Mouse (Mus musculus) mesoderm, embryonic 11.5 days (tissue): ENCODE results near the gene Prl8a1.

ENCODE experiments used
- DNase-seq: peaks from one replicate; pipeline ENCODE4 v3.0.0-alpha.2; 2012; ENCODE audit warnings: low read depth, low spot score

Prl8a1 gene

GRCm38 (mm10) chr13:27582071-27582470, at the start of gene Prl8a1:
Prl8a1 (minus strand) TSS chr13:27582171.
- no peak for DNase-seq

GRCm38 (mm10) chr13:27610482-27610881, 28.5 kb upstream of the Prl8a1 start, which contains the start of gene Prl7b1:
Prl7b1 (minus strand) TSS chr13:27610582.
- DNase-seq, result no peak

GRCm38 (mm10) chr13:27564506-27564905, 17.5 kb downstream of the Prl8a1 start, which contains the start of gene Prl8a9:
Prl8a9 (minus strand) TSS chr13:27564606.
- DNase-seq, result no peak

GRCm38 (mm10) chr13:27553336-27553735, 28.6 kb downstream of the Prl8a1 start:
- no peak for DNase-seq
